Mouse (Mus musculus) ZHBTc4 (cell line): Measurements from ENCODE around the gene Lbx1.
A peak's percentile ranks its signal among the peaks of the same experiment; 100 is the strongest.

Experiments used
- DNase-seq: peaks from one replicate; pipeline ENCODE4 v3.0.0-alpha.2; 2011; ENCODE audit warnings: low read depth, low spot score

The Lbx1 gene

GRCm38 (mm10) chr19:45234191-45234770 is 1.3 kb downstream of the Lbx1 start:
- DNase-seq = peak; percentile 68

GRCm38 (mm10) chr19:45233496-45234127 is 2.0 kb downstream of the Lbx1 start:
- DNase-seq = peak; percentile 40

- DNase-seq = peak; percentile 39
Observed at GRCm38 (mm10) chr19:45232443-45233410, 2.9 kb downstream of the Lbx1 start.

GRCm38 (mm10) chr19:45232036-45232410 is 3.6 kb downstream of the Lbx1 start:
- peak; percentile 43 for DNase-seq

GRCm38 (mm10) chr19:45231383-45232035 is 4.1 kb downstream of the Lbx1 start:
- DNase-seq = peak; percentile 49

- no peak for DNase-seq
Observed at GRCm38 (mm10) chr19:45230848-45231382, 4.7 kb downstream of the Lbx1 start.

- peak; percentile 56 for DNase-seq
Observed at GRCm38 (mm10) chr19:45230201-45230611, 5.4 kb downstream of the Lbx1 start.

- DNase-seq = peak; percentile 44
Observed at GRCm38 (mm10) chr19:45229378-45230135, 6.1 kb downstream of the Lbx1 start.

- DNase-seq = no peak
Observed at GRCm38 (mm10) chr19:45228781-45229180, 6.8 kb downstream of the Lbx1 start.

GRCm38 (mm10) chr19:45228097-45228496 is 7.5 kb downstream of the Lbx1 start:
- DNase-seq = no peak

GRCm38 (mm10) chr19:45227671-45228070 is 7.9 kb downstream of the Lbx1 start:
- DNase-seq = no peak

- no peak for DNase-seq
Observed at GRCm38 (mm10) chr19:45227049-45227448, 8.6 kb downstream of the Lbx1 start.

GRCm38 (mm10) chr19:45226246-45226645 is 9.4 kb downstream of the Lbx1 start:
- DNase-seq = peak; percentile 16

GRCm38 (mm10) chr19:45225130-45225529 is 10.5 kb downstream of the Lbx1 start:
- DNase-seq = no peak

- no peak for DNase-seq
Observed at GRCm38 (mm10) chr19:45224286-45224559, 11.4 kb downstream of the Lbx1 start.

- peak; percentile 49 for DNase-seq
Observed at GRCm38 (mm10) chr19:45223413-45224285, 12.0 kb downstream of the Lbx1 start.

GRCm38 (mm10) chr19:45222141-45222782 is 13.3 kb downstream of the Lbx1 start:
- peak; percentile 71 for DNase-seq

- DNase-seq = no peak
Observed at GRCm38 (mm10) chr19:45221458-45221783, 14.2 kb downstream of the Lbx1 start.

- peak; percentile 93 for DNase-seq
Observed at GRCm38 (mm10) chr19:45220593-45221457, 14.8 kb downstream of the Lbx1 start.
